Mouse (Mus musculus) C2C12 (cell line): ENCODE measurements around the gene Il1rap. TPM values are rescaled to one million over a fixed set of nuclear protein-coding genes. Genes with fewer than 3 reads are reported as not detected.

Experiments used
- H3K27me3 ChIP-seq: one replicate; pipeline ENCODE4 v1.6.1; 2011; ENCODE audit not compliant: control insufficient read depth, insufficient read depth, insufficient read length
- H3K36me3 ChIP-seq: one replicate; pipeline ENCODE4 v1.6.1; 2011; ENCODE audit not compliant: control insufficient read depth, insufficient read depth
- H3K4me3 ChIP-seq: one replicate; pipeline ENCODE4 v1.5.1; 2011; ENCODE audit warnings: mild to moderate bottlenecking, control low read depth; ENCODE audit not compliant: poor library complexity, insufficient read depth, severe bottlenecking
- H3K79me2 ChIP-seq: one replicate; pipeline ENCODE4 v1.6.1; 2011; ENCODE audit not compliant: control insufficient read depth, insufficient read depth
- H3K79me3 ChIP-seq: one replicate; pipeline ENCODE4 v1.6.1; 2011; ENCODE audit warnings: low read depth, control low read depth
- H3ac ChIP-seq: one replicate; pipeline ENCODE3; 2011; ENCODE audit warnings: low read depth; ENCODE audit not compliant: control insufficient read depth, insufficient read length
- CEBPB ChIP-seq: IDR thresholded peaks from one replicate; pipeline ENCODE4 v1.6.1; 2011; ENCODE audit warnings: low read depth, mild to moderate bottlenecking, control low read depth, moderate library complexity
- CTCF ChIP-seq: IDR thresholded peaks from one replicate; pipeline ENCODE4 v1.5.1; 2011; ENCODE audit not compliant: control insufficient read depth, insufficient read depth, insufficient read length
- FOSL1 ChIP-seq: IDR thresholded peaks from one replicate; pipeline ENCODE4 v1.8.0; 2011; ENCODE audit warnings: mild to moderate bottlenecking, low read length; ENCODE audit not compliant: poor library complexity, insufficient read depth, severe bottlenecking
- MAX ChIP-seq: IDR thresholded peaks from one replicate; pipeline ENCODE4 v1.6.1; 2011; ENCODE audit warnings: mild to moderate bottlenecking, control low read depth
- MYOD1 ChIP-seq: IDR thresholded peaks from one replicate; pipeline ENCODE4 v1.6.1; 2011; ENCODE audit warnings: low read depth; ENCODE audit not compliant: control insufficient read depth, insufficient read length
- MYOG ChIP-seq: IDR thresholded peaks from one replicate; pipeline ENCODE4 v1.6.1; 2011; ENCODE audit not compliant: control insufficient read depth, insufficient read length; ENCODE audit errors: extremely low read depth
- USF1 ChIP-seq: IDR thresholded peaks from one replicate; pipeline ENCODE4 v1.6.1; 2011; ENCODE audit warnings: low read depth, mild to moderate bottlenecking, control low read depth, moderate library complexity
- polyA plus RNA-seq: library from polyadenylated mRNA; unstranded; fragments of >200 nt; fragmentation: generic; extraction: Trizol; gene quantifications from one replicate; pipeline ENCODE4 v1.2.1, GENCODE M21; 2012; ENCODE audit warnings: missing spikeins

The Il1rap gene
- polyA plus RNA-seq, 1 experiment: 1.5 TPM

DNA sequence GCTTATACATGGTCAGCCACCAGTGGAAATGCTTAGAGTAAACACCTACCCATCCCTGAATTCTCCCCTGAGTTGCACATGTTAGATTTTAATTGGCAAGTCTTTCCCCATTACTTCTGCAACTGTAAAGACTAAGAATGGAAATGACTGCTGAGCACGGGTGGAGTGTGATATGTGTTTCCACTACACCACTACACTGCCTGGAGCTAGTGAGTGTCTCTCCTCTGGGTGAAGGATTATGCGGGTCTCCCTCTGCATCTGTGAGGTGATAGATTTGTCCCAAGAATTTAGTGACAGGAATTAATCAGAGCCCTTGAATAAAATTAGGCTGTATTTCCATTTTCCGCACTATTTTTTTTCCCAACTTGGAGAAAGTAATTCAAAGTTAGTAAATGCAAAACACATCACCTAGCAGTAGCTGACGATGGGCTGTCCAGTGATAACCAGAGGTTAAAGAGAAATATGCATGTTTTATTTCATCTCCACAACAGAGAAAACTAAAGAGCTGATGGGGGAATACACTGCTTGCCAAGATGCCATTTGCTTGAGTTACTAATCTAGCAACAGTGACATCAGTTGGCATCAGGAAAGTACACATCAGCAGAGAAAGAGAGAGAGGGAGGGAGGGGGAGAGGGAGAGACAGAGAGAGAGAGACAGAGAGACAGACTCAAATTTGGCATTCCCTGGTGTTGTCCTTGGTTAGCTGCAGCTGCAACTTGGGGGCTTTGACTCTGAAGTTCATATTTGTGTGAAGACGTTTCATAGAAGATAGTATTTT, 132.2 kb downstream of the Il1rap start:
- Histone ChIP-seq H3K79me2 (no peaks in the 10 kb centered on the region), H3ac (no peak overlapping the region)

DNA sequence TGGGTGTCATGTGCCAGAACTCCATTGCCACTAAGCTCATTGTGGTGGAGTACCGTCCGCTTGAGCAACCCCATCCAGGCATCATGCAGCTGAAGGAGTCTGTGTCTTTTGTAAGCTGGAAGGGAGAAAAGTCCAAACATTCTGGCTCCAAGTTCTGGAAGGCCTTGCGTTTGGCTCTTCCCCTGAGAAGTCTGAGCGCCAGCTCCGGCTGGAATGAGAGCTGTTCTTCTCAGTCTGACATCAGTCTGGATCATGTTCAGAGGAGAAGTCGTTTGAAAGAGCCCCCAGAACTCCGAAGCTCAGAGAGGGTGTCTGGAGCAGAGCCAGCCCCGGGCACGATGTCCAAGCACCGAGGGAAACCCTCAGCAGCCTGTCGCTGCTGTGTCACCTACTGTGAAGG, 141.0 kb downstream of the Il1rap start:
- Histone ChIP-seq H3K36me3 (no peaks in the 10 kb centered on the region), H3K79me2 (no peaks in the 10 kb centered on the region), H3K79me3 (no peaks in the 10 kb centered on the region), H3K4me3 (no peak overlapping the region), H3K27me3 (no peaks in the 10 kb centered on the region), H3ac (no peak overlapping the region)
- TF ChIP-seq CTCF: no peak
- TF ChIP-seq CEBPB: no peak
- TF ChIP-seq FOSL1: no peak
- no peak for TF ChIP-seq MYOD1
- no peak for TF ChIP-seq MAX
- TF ChIP-seq MYOG: no peak
- no peak for TF ChIP-seq USF1

More for the DNA sequence above, 132.2 kb downstream of the Il1rap start:
- TF ChIP-seq USF1 (no peak), MAX (no peak), MYOG (no peak), FOSL1 (no peak), CTCF (no peak), CEBPB (no peak), MYOD1 (no peak)
- Histone ChIP-seq H3K79me3 (no peaks in the 10 kb centered on the region), H3K27me3 (no peaks in the 10 kb centered on the region), H3K36me3 (no peaks in the 10 kb centered on the region), H3K4me3 (no peak overlapping the region)

DNA sequence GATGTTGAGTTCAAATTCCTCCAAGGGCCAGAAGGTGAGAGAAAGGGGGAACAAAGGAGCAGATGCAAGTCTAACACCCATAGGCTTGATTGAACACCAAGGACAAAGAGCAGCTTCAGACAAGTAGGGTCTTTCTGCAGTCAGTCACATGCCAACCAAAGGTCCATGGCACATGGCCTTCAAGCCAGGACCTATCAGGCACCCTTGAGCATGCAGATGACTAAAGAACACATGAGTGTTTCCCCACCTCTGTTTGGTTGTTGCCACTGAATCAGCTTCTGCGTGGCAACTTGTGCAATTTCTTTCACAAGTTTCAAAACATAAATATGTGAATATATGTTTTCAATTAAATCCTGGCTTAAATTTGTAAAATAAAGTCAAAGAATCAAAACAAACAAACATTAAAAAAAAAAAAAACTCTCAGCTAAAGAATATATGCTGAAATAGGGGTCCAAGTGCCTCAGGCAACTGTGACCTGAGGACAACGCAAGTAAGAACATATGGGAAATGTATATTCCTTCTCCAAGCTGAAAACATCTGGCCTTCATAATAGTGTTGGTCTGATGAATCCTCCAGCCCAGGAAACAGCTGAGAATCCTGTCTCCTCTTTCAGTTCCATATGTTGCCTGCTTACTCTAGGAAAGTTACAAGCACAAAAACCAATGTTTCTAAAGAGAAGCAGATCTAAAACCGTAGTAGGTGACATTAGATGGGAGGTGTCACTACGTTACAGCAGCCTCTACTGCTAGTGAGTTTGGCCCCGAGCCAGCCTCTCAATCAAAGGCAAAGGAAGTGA, 142.6 kb downstream of the Il1rap start:
- Histone ChIP-seq H3K36me3 (no peaks in the 10 kb centered on the region), H3K4me3 (no peak overlapping the region), H3K79me2 (no peaks in the 10 kb centered on the region), H3K27me3 (no peaks in the 10 kb centered on the region), H3K79me3 (no peaks in the 10 kb centered on the region), H3ac (no peak overlapping the region)
- TF ChIP-seq MYOD1: no peak
- TF ChIP-seq USF1: no peak
- TF ChIP-seq MYOG: no peak
- no peak for TF ChIP-seq CEBPB
- no peak for TF ChIP-seq FOSL1
- no peak for TF ChIP-seq CTCF
- TF ChIP-seq MAX: no peak

DNA sequence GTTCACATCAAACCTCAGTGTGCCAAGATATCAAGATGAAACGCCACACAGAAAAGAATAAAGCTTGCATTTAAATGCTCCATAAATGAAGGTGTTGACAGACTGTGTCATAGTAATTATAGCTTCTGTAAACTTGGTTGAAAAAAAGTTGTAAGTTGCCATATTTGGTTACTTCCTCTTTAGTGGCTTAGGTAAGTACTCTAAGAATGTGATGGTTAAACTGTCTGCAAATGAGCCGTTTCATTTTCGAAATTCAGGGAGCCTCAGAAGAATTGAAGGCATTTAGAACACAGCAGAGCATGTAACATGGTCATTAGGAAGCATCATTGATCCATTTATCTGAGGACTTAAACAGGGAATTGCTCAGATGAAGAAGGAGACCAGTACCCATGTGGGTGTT, 146.6 kb downstream of the Il1rap start:
- no peaks in the 10 kb centered on the region for H3K79me3 ChIP-seq
- no peaks in the 10 kb centered on the region for H3K27me3 ChIP-seq
- no peaks in the 10 kb centered on the region for H3K79me2 ChIP-seq
- H3K4me3 ChIP-seq: no peak overlapping the region
- H3K36me3 ChIP-seq: no peaks in the 10 kb centered on the region
- TF ChIP-seq MYOG: no peak
- no peak for TF ChIP-seq MYOD1
- TF ChIP-seq MAX: no peak
- no peak for TF ChIP-seq CEBPB
- no peak for TF ChIP-seq CTCF
- no peak for TF ChIP-seq USF1
- no peak for TF ChIP-seq FOSL1
- no peak overlapping the region for H3ac ChIP-seq

DNA sequence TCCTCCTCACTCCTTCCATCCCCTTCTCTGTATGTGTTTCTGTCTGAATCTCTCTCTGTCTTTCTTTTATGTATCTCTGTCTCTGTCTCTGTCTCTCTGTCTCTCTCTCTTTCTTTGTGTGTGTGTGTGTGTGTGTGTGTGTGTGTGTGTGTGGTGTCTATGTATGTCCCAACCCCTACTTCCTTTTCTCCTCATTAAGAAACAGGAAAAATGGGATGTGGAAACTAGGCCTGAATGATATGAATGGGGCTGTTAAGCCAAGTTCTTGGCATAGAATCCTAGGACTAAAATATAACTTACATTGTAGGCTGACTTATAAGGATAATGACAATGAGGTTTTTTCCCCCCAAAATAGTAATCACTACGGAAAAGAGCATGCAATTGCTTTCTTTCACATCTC, 149.4 kb downstream of the Il1rap start:
- TF ChIP-seq USF1 (no peak), MAX (no peak), CEBPB (no peak), MYOG (no peak), MYOD1 (no peak), FOSL1 (no peak), CTCF (no peak)
- H3K27me3 ChIP-seq: no peaks in the 10 kb centered on the region

More for the DNA sequence above, 149.4 kb downstream of the Il1rap start:
- Histone ChIP-seq H3K79me3 (no peaks in the 10 kb centered on the region), H3K36me3 (no peaks in the 10 kb centered on the region), H3K4me3 (no peak overlapping the region), H3K79me2 (no peaks in the 10 kb centered on the region), H3ac (no peak overlapping the region)
